Mouse (Mus musculus): ENCODE data around the gene Sept9. TPM values are rescaled to one million over a fixed set of nuclear protein-coding genes. Genes with fewer than 3 reads are reported as not detected.

Gene Sept9
- total RNA-seq, 2 experiments from 2014 or later, result 61.0 to 84.7 TPM

- intact Hi-C loops (cut with DNase I), result no loop called here
- DNase-seq (ENCODE audit: low spot score in 2 of 2), result no peak
Observed at GRCm38 (mm10) chr11:117370262-117370850, 170.9 kb downstream of the Sept9 start.

GRCm38 (mm10) chr11:117372537-117372936, 173.1 kb downstream of the Sept9 start:
- no peak for DNase-seq (ENCODE audit: low spot score in 2 of 2)

GRCm38 (mm10) chr11:117373195-117373594, 173.7 kb downstream of the Sept9 start:
- no peak for DNase-seq (ENCODE audit: low spot score in 2 of 2)
- intact Hi-C loops (cut with DNase I), result no loop called here

More at GRCm38 (mm10) chr11:117372537-117372936, 173.1 kb downstream of the Sept9 start:
- intact Hi-C loops (cut with DNase I), result no loop called here

GRCm38 (mm10) chr11:117373870-117374269, 174.4 kb downstream of the Sept9 start:
- no peak for DNase-seq (ENCODE audit: low spot score in 2 of 2)
- intact Hi-C loops (cut with DNase I), result no loop called here

- intact Hi-C loops (cut with DNase I), result no loop called here
- no peak for DNase-seq (ENCODE audit: low spot score in 2 of 2)
Observed at GRCm38 (mm10) chr11:117374288-117374687, 174.8 kb downstream of the Sept9 start.

GRCm38 (mm10) chr11:117379774-117380173, 180.3 kb downstream of the Sept9 start:
- DNase-seq (ENCODE audit: low spot score in 2 of 2), result no peak
- intact Hi-C loops (cut with DNase I), result no loop called here

GRCm38 (mm10) chr11:117384235-117384634, 184.8 kb downstream of the Sept9 start:
- intact Hi-C loops (cut with DNase I), result loop anchor here (2.0 kb wide), 1 partner anchor 441 kb away; the partner anchor contains the start of gene Afmid
- DNase-seq (ENCODE audit: low spot score in 2 of 2), result no peak

GRCm38 (mm10) chr11:117384897-117385296, 185.4 kb downstream of the Sept9 start:
- peak; percentile 93 to 97 for DNase-seq (ENCODE audit: low spot score in 2 of 2)
- intact Hi-C loops (cut with DNase I), result loop anchor here (2.0 to 5.0 kb wide), 2 partner anchors 267 to 440 kb away; partner anchors contain the start of genes Afmid and Tnrc6c

- intact Hi-C loops (cut with DNase I), result loop anchor here (2.0 to 5.0 kb wide), 2 partner anchors 267 to 439 kb away; partner anchors contain the start of genes Afmid and Tnrc6c
- no peak for DNase-seq (ENCODE audit: low spot score in 2 of 2)
Observed at GRCm38 (mm10) chr11:117385331-117386103, 186.1 kb downstream of the Sept9 start.

GRCm38 (mm10) chr11:117387241-117387640, 187.8 kb downstream of the Sept9 start:
- intact Hi-C loops (cut with DNase I), result loop anchor here (5.0 kb wide), 1 partner anchor 265 kb away; the partner anchor contains the start of gene Tnrc6c
- no peak for DNase-seq (ENCODE audit: low spot score in 2 of 2)

- intact Hi-C loops (cut with DNase I), result loop anchor here (5.0 kb wide), 1 partner anchor 92 kb away; the partner anchor contains the start of gene Gm11733
- DNase-seq (ENCODE audit: low spot score in 2 of 2), result no peak
Observed at GRCm38 (mm10) chr11:117390001-117390402, 190.5 kb downstream of the Sept9 start.

GRCm38 (mm10) chr11:117390774-117391534, 191.5 kb downstream of the Sept9 start:
- no peak for DNase-seq (ENCODE audit: low spot score in 2 of 2)
- intact Hi-C loops (cut with DNase I), result loop anchor here (5.0 kb wide), 1 partner anchor 91 kb away; the partner anchor contains the start of gene Gm11733

- intact Hi-C loops (cut with DNase I), result loop anchor here (5.0 kb wide), 1 partner anchor 90 kb away; the partner anchor contains the start of gene Gm11733
- no peak for DNase-seq (ENCODE audit: low spot score in 2 of 2)
Observed at GRCm38 (mm10) chr11:117392251-117392650, 192.8 kb downstream of the Sept9 start.

- DNase-seq (ENCODE audit: low spot score in 2 of 2), result no peak
- intact Hi-C loops (cut with DNase I), result loop anchor here (5.0 kb wide), 1 partner anchor 89 kb away; the partner anchor contains the start of gene Gm11733
Observed at GRCm38 (mm10) chr11:117393715-117394114, 194.3 kb downstream of the Sept9 start.

GRCm38 (mm10) chr11:117394230-117395137, 195.0 kb downstream of the Sept9 start:
- peak; percentile 73 to 84 for DNase-seq (ENCODE audit: low spot score in 2 of 2)
- intact Hi-C loops (cut with DNase I), result loop anchor here (5.0 kb wide), 1 partner anchor 88 kb away; the partner anchor contains the start of gene Gm11733

- peak in 1 of 2 experiments; percentile 52 for DNase-seq (ENCODE audit: low spot score in 2 of 2)
- intact Hi-C loops (cut with DNase I), result no loop called here
Observed at GRCm38 (mm10) chr11:117395228-117395627, 195.8 kb downstream of the Sept9 start.

GRCm38 (mm10) chr11:117396929-117397328, 197.5 kb downstream of the Sept9 start:
- no peak for DNase-seq (ENCODE audit: low spot score in 2 of 2)
- intact Hi-C loops (cut with DNase I), result no loop called here

- no peak for DNase-seq (ENCODE audit: low spot score in 2 of 2)
- intact Hi-C loops (cut with DNase I), result no loop called here
Observed at GRCm38 (mm10) chr11:117397755-117398154, 198.3 kb downstream of the Sept9 start.

GRCm38 (mm10) chr11:117398191-117398590, 198.7 kb downstream of the Sept9 start:
- DNase-seq (ENCODE audit: low spot score in 2 of 2), result no peak
- intact Hi-C loops (cut with DNase I), result no loop called here

Data from left cerebral cortex, postnatal 25 days (tissue).